Mouse (Mus musculus) cerebellum, adult 2 months (tissue): ENCODE data around the gene F8.

Source experiments
- CTCF ChIP-seq: fragments of 200-500 bp; IDR thresholded peaks from 2 replicates; pipeline ENCODE4 v1.5.1; 2011; ENCODE audit warnings: low read depth, mild to moderate bottlenecking, control low read depth, low read length, moderate library complexity, borderline replicate concordance; ENCODE audit not compliant: insufficient read depth
- POLR2A ChIP-seq: fragments of 200-500 bp; IDR thresholded peaks from 2 replicates; pipeline ENCODE4 v1.6.1; 2011; ENCODE audit warnings: low read length, control low read depth, borderline replicate concordance; ENCODE audit not compliant: insufficient read depth

DNA sequence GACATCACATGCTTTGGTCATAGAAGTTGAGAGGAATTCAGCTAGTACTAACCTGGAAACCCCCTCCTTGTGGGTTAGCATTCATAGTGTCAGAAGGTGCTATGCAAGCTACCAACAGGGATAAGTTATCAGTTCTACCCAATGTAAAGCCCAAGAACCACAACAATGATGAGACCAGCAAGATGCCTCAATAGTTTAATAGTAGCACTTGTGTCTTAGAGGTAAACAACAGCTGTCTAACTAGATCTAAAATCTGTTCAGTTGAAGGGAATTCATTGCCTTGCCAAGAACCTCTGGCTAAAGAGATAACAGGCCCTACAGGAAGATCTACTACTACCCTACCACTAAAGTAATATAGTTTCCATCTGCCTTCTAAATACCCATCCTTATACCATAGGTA lies 5.6 kb downstream of the F8 start:
- TF ChIP-seq CTCF (no peak), POLR2A (no peak)
